Mouse (Mus musculus) kidney, postnatal 10 days (tissue): ENCODE data around the gene Abhd16b.
A peak's percentile ranks its signal among the peaks of the same experiment; 100 is the strongest.

Experiments
- DNase-seq: peaks from one replicate; pipeline ENCODE4 v3.0.0; 2021; ENCODE audit warnings: mixed read lengths

Abhd16b gene

DNA sequence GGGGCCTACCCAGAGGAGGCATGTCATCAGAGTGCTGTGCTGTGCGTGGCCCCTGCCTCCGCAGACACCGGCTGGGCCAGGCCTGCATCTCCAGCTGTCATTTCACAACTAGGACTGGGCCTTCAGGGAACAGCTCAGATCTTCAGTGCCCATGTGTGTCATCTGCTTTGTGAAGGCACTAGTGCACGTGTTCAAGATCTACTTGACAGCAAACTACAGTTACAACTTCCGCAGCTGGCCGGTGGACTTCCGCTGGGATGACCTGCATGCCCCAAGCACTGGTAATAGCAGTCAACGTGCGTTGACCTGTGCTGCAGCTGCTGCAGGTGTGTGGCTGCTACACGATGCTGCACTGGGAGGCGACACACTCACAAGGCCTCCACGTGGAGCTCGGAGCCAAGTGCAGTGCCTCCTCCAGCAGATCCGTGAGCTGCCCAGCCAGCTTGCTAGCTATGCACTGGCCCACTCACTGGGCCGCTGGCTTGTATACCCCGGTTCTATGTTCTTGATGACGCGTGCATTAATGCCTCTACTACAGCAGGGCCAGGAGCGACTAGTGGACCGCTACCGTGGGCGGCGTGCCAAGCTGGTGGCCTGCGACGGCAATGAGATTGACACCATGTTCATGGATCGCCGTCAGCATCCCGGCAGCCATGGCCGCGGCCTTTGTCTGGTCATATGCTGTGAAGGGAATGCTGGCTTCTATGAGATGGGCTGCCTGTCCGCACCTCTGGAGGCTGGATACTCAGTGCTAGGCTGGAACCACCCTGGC, at the start of gene Abhd16b:
Abhd16b (plus strand) TSS at position 51 of the 772 bp plus-strand sequence.
- DNase-seq, result peak; percentile 30

DNA sequence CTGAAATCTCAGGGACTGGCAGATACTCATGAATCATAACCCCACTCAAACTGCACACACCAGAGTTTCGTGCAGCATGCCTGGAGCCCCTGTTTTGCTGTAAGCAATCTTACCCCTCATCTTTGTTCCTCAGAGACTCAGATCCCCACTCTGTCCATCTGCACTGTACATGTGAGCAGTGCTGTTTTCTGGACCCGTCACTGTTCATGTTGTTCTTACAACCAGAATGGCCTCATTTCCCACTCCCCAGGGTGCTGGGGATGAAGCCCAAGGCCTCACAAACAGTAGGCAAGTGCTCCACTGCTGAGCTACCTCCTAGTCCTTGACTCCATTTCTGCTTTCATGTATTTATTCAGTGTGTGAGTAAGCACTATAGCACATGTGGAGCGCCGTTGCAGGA, 40.8 kb upstream of the Abhd16b start:
- no peak for DNase-seq

DNA sequence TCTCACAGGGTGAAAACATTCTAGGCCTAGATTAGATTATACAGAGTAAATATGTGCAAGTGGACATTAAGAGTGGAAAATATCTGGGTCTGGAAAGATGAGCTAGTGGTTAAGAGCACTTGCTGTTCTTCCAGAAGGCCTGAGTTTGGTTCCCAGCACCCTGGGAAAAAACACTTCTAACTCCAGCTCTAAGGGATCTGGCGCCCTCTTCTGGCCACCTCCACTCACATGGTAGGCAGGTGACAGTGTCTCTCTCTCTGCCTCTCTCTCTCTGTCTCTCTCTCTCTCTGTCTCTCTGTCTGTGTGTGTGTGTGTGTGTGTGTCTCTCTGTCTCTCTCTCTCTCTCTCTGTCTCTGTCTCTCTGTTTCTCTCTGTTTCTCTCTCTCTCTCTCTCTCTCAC, 39.7 kb upstream of the Abhd16b start:
- peak; percentile 38 for DNase-seq

DNA sequence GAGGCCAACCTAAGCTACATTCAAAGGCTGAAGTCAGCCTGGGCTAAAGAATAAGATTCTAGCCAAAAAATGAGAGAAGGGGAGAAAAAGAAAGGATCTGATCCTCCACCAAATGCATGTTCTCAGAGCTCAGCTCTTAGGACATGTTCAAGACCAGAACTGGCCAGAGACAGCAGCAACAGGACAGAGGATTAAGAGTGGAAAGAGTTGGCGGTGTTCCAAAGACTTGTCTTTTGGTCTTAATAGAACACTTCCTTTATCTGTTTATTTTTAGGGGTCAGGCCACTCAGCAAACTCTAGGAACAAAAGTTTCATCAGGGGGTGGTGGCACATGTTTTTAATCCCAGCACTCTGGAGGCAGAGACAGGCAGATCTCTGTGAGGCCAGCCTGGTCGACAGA, 37.1 kb upstream of the Abhd16b start:
- peak; percentile 55 for DNase-seq

GRCm38 (mm10) chr2:181457831-181458230, 35.2 kb upstream of the Abhd16b start:
- DNase-seq, result peak; percentile 50

- DNase-seq, result peak; percentile 69
Measured at GRCm38 (mm10) chr2:181458411-181459152, 34.4 kb upstream of the Abhd16b start.

DNA sequence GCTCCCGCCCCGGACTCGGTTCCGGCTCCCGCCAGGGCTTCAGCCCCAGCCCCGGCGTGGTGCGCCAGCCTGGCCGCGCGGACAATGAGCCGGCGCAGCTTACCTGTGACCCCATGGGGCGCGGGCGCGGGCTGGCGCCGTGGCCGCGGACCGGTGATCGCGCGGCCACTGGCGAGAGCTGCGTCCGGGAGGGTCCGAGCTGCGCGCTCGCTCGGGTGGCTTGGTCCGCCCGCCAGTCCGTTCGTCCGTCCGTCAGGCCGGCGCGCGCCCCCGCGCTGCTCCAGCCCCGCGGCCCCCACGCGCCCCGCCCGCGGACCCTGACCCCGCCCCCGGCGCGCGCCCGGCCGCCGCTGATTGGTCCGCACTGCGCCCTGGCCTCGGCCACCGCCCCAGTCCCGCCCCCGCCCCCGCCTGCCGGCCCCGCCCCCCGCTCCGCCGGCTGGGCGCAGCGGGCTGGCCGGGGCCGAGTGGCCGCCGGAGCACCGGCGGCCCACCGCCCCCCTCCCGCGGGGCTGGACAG, 33.8 kb upstream of the Abhd16b start, which contains the start of gene Zbtb46:
Zbtb46 (minus strand) TSS at position 274 of the 520 bp plus-strand sequence.
- DNase-seq, result peak; percentile 96

DNA sequence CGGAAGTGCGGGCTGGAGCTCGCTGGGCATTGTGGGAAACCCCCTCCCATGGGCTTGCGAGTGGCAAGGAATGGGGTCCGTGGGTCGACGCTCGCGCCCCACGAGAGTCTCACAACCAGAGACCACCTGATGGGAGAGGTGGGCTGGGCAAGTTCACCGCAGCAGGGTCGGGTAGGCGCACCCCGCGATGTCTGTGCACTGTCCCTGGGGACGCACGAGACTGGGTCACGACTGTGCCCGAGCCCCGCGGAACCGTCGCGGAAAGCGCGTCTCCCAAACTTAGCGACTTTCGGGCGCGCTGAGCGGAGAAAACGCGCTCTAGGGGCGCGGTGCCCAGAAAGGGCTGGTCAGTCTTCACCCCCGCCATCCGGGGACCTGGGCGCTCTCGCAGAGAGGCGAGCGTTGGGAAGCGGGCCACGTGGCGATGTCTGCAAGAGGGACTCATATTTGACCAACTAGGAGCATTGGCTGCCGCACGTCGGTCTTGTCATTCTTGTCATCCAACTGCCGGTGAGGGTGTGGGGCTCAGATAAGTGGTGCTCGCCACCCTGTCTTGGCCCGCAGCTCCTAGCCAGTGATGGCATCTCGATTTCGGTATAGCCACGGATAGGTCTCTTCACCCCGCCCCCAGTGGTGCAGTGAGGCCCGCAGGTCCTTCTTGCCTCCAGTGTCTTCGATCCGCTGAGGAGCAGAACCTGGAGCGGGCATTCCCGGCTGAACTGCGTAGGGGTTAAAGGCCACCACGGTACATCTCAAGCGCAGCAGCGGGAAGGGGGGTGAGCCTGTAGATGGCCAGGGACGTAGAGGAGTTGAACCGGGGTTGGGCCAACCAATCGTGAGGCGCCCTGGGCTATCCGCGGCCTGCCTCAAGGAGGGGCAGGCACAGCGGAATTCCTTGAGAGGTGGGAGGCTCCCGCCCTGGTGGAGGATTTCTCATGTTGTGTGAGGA, 33.1 kb upstream of the Abhd16b start:
- DNase-seq, result peak; percentile 84

GRCm38 (mm10) chr2:181461536-181462100, 31.4 kb upstream of the Abhd16b start:
- no peak for DNase-seq

- no peak for DNase-seq
Measured at GRCm38 (mm10) chr2:181462604-181463003, 30.4 kb upstream of the Abhd16b start.

DNA sequence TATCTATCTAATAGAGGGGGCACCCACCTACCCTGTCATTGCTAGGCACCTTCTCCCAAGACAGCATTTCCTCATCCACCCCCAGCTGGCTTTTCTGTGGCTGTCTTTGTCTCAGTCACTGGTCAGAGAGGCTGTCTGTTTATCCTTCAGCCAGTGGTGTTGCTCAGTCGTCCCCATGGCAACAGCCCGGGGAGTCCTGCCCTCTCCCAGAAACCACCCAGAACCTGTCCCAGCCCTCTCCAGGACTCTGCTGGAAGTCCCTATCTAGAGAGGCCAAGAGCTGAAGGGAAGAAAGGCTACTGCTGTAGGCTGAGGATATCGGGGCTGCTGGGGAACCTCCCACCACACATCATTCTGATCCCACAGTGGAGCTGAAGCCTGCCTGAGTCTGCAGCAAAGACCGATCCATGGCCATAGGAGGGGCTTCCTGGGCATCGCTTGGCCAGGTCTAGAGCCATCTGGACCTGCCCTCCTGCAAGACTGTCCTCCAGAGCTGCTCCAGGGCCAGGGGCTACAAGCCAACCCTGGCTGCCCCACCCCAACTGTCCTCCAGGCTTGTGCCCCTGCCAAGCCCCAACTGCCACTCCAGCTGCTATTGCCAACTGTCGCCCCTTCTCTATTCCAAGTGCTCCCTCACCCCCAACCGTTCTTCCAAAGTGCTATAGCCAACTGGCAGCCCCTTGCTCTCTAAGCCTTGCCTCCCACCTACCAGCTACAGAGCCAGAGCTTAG, 29.8 kb upstream of the Abhd16b start:
- peak; percentile 79 for DNase-seq

DNA sequence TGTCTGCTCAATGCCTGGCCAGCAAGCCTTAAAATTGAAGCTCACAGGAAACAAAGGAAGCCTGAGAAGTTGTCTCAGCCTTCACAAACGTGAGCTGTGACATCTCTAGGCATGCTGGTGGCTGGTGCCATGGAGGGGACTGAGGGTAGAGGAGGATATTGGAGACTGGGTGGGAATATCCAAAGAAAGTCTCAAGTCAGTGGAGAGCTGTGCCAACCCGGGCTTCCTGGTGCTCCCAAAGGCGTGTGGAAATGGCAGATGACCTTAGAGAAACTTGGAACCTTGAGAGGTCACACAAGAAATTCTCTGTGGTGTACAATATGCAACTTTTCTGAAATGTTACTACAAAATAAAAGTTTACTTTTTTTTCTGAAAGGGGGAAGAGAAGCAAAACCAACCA, 27.6 kb upstream of the Abhd16b start:
- no peak for DNase-seq

GRCm38 (mm10) chr2:181470285-181470684, 22.7 kb upstream of the Abhd16b start:
- DNase-seq, result no peak

GRCm38 (mm10) chr2:181471246-181471645, 21.8 kb upstream of the Abhd16b start:
- DNase-seq, result peak; percentile 65

GRCm38 (mm10) chr2:181472256-181472827, 20.7 kb upstream of the Abhd16b start:
- DNase-seq, result peak; percentile 50

- DNase-seq, result no peak
Measured at GRCm38 (mm10) chr2:181483120-181483519, 9.9 kb upstream of the Abhd16b start.

- peak; percentile 64 for DNase-seq
Measured at GRCm38 (mm10) chr2:181483562-181484318, 9.3 kb upstream of the Abhd16b start.

DNA sequence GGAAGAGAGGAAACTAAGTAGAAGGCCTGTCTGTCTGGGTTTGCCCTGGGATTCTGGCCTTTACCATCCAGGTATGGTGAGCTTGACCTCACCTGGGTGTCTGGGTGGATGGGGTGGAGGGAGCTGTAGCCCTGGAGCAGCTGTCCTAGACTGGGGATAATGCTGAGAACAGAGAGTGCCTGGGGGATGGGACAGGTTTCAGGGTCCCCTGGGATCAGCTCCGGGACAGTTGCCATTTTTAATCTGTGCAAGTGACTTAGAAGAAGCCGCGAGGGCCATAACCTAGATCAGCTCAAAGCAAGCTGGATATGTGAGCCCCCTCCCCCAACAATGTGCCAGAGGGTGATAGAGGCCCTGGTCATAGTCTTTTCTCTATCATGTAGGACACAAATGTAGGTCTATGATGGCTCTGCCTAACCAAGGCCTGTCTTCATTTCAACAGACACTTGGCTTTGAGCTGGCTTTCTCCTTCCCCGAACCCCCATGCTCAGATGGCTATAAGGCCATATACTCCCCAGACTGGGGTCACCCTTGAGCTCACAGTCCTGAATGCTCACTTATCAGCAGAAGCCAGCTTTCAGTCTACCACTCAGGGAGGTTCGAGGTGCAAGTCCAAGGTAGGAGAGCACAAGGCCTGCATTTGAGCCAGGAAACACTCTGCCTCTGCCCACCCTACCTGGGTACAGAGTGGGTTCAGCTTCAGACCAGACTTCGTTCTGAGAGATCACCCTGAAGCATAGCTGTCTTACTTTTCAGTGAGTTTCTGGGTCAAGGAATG, 8.4 kb upstream of the Abhd16b start:
- peak; percentile 51 for DNase-seq

DNA sequence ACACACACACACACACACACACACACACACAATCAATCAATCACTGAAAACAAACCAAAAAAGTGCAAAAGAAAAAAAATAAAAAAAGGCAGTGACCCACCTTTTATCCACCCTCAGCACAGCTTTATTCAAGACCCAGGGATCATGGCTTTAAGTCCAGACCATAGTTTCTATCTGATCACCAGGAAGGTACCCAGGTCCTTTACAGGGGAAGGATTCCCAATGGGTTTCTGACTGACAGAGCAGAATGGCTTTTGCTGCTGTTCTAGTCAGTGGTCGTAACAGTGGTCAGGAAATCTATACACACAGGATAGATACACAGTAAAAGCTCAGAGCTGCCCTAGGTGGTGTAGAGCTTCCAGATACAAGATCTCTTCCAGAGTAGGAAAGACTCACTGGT, 7.3 kb upstream of the Abhd16b start:
- DNase-seq, result no peak
